Mouse (Mus musculus) CD4-positive, CD25-positive, alpha-beta regulatory T cell, adult 2 months (primary cell): ENCODE results near the gene Nav2.

ENCODE experiments used
- DNase-seq: peaks from one replicate; pipeline ENCODE4 v3.0.0-alpha.2; 2012; ENCODE audit warnings: low read depth, low spot score

Gene Nav2

DNA sequence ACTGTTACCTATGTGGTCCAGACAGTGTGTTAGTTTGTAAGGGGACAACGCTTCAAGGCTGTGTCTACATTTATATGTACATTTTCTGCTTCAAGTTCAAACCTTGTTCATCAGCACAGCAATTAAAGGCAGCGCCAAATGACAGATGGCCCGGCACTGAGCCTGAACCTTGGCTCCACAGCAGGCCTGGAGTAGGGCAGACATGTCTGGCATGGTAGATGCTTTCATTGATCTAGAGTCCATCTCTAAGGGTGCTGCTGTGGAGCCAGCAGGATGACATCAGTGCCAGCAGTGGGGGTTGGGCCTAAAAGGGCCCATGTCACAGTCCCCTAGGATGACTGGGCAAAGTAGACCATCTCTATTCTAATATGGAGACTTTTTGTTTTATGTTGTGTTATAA lies 186.0 kb downstream of the Nav2 start:
- no peak for DNase-seq

DNA sequence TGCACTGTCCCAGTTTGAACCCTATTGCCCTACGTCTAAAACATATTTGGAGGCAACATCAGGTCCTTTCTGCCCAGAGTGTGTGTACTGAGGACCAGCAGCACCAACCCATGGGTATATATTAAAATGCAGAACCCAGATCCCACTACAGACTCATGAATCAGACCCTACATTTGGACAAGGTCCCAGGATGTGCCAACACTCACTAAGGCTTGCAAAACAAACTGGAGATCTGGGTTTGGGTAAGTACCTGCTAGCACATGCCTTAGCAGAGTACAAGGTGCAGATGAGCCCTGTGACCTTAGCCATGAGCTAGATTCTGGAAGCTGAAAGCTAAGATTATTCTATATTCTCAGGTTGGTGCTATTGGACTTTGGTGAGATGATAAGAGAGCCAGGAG lies 192.8 kb downstream of the Nav2 start:
- DNase-seq: no peak

- DNase-seq: no peak
Observed at GRCm38 (mm10) chr7:49102223-49102622, 193.7 kb downstream of the Nav2 start.

DNA sequence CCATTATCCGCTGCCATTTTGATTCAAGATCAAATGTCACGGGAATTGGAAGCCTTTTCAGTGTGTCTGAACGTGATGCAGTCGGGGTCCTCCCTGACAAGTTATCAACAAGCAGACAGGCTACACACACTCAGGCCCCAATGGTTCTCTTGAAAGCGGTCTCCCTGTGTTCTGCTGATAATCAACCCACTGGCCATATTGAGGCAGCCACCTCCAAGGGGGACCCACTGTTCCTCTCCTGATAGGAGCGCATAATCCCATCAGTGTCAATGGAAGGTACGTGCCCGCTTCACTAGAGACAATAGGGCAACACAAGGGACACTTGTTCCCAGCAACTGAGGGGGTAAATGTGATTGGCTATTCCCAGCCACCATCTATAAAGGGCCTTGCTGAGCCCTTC lies 195.9 kb downstream of the Nav2 start:
- DNase-seq: no peak

DNA sequence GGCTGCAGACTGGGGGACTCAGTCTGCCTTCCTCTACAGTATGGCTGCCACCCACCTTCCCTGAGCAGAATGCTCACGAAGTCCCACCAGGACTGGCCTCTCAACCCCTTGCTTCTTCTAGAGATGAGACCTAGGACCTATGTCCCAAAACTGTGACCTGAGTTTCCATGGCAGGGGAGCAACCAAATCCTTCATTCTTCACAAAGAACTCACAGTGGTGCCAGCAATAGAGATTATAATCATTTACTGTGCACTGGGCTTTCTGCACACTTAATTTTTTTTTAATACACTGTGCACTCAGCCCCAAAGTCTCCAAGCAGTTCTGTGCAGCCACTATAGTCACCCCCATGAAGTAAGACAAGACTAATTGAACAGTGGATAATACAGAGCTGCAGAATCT lies 196.3 kb downstream of the Nav2 start:
- no peak for DNase-seq

- no peak for DNase-seq
Observed at GRCm38 (mm10) chr7:49105501-49105900, 197.0 kb downstream of the Nav2 start.

DNA sequence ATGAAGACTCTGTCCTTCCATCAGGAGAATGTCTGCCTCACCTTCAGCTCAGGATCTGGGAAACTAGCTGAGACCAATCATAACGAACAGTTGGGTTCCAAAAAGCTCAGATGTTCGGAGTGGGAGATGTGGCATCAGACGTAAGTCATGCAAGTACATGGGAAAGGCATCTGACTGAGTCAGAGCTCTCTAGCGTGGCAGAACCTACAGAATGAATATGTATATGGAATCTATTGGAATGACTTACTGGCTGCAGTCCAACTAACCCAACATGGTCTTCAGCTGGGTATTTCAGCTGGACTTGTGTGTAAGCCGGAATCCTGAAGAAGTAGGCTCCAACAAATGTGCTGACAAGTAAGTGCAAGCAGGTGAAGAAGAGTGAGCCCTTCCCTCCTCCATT lies 199.6 kb downstream of the Nav2 start:
- no peak for DNase-seq

GRCm38 (mm10) chr7:49119016-49119415 lies 210.5 kb downstream of the Nav2 start:
- DNase-seq: no peak

DNA sequence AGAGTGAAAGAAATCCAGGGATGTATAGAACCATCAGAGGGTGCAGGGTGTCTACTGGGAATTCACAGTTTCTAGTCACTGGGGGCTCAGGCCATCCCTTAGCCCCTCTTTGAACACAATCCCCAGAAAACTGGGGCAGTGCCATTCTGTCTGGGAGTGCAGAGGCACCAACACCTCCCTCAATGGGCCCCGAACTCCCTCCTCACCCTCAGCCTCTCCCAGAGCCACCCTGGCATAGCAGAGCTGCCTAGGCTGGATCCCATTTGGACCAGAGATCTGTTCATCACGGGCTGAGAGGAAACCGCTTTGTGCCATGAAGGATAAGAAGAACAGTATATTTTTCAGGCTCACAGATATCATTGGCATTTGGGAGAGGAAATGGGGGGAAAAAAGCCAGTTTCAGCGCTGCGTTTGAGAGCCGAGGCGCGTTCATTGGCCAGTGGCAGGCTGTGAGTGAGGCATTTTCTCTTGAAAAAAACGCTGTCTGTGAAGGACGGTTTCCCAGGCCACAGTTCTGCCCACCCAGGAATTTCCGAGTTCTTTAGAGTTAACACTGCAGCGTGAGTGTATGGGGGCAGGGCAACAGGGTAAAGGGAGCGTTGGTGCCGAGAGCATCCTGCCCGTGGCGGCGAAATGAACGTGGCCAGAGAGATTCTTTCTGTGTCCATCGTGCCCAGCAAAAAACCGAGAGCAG lies 211.4 kb downstream of the Nav2 start:
- DNase-seq: no peak

DNA sequence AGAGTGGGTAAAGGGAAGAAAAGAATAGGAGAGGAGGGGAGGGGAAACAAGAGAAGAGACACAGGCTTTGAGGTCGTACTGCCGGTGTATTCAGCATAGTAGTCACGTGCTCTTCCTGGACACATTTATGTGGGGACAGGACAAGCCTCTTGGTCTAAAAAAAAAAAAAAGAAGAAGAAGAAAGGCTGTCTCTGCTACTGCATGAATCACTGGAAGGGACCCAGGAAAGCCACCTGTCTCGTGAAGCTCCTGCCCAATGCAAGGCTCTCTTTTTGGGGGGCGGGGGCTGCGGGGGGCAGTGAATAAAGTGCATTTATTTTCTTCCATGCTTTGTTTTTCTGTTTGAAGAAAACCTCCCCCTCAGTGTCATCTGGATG lies 212.0 kb downstream of the Nav2 start:
- no peak for DNase-seq

GRCm38 (mm10) chr7:49120935-49121691 lies 212.6 kb downstream of the Nav2 start:
- peak; percentile 73 for DNase-seq

DNA sequence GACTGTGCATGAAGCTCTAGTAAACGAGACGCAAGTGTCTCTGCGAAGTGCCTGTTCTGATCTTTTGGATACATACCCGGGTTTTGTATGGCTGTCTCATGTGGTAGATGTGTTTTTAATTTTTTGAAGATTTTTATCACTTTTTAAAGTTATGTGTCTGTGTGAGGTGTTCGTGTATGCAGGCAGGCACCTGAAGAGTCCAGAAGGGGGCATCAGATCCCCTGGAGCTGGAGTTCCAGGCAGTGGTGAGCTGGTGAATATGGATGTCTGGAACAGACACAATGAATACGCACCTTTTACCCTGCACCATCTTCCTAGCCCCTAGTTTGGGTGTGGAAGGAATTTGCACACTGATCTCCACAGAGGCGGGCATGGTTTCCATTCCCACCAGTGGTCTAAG lies 214.0 kb downstream of the Nav2 start:
- DNase-seq: no peak

DNA sequence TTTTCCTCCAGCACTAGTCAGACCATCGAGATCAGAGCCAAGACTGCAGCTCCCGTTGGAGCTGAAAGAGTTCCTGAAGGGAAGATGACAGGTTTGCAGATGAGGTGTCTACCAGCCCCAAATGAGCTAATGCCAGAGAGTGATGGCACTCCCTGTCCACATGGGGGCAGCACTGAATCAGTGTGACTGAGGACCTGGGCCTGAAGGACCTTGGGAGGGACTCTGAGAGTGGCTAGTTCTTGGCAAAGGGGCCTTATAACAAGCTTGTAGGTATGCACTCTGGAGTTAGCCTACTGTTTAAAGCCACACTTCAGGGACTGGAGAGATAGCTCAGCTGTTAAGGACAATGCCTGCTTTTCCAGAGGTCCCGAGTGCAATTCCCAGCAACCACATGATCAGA lies 217.0 kb downstream of the Nav2 start:
- DNase-seq: peak; percentile 53

GRCm38 (mm10) chr7:49128224-49128623 lies 219.7 kb downstream of the Nav2 start:
- DNase-seq: no peak

DNA sequence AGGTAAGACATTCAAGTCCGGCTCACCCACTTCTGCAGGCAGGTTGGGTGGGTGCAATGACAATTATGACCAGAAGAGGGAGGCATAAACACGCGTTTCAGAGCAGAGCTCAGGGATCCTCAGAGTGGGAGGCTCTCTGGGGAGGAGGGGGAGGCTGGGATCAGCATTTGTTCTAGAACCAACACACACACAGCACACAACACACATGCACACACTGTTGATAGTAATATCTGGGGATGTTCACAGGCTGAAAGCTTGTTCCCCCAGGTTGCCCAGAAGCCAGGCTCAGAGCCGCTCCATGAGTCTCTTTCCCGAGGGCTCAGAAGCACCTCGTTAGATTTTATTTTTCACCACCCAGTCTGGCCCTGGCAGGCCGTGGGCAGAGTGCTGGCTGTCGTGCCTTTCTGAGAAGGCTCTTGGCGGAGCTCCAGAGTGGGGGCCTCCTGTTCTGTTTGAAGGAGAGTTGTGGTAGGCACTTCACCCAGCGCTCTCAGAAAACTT lies 224.4 kb downstream of the Nav2 start:
- DNase-seq: peak; percentile 73

- DNase-seq: no peak
Observed at GRCm38 (mm10) chr7:49134396-49134795, 225.9 kb downstream of the Nav2 start.

GRCm38 (mm10) chr7:49139762-49140161 lies 231.2 kb downstream of the Nav2 start:
- DNase-seq: no peak

- no peak for DNase-seq
Observed at GRCm38 (mm10) chr7:49143966-49144365, 235.4 kb downstream of the Nav2 start.

- DNase-seq: no peak
Observed at GRCm38 (mm10) chr7:49145749-49146670, 237.5 kb downstream of the Nav2 start.

- DNase-seq: no peak
Observed at GRCm38 (mm10) chr7:49152297-49152696, 243.8 kb downstream of the Nav2 start.

GRCm38 (mm10) chr7:49152713-49153112 lies 244.2 kb downstream of the Nav2 start:
- DNase-seq: no peak
